Mouse (Mus musculus) urinary bladder, adult 18-20 months (tissue): ENCODE data around the gene Megf6.

Experiments used
- DNase-seq, 2 experiments: peaks; one replicate each; pipeline ENCODE4 v3.0.0; 2022; ENCODE audit warnings: low spot score in 2 of 2, mixed read lengths in 2 of 2

Gene Megf6

GRCm38 (mm10) chr4:154211459-154211858 is 40.9 kb downstream of the Megf6 start:
- no peak for DNase-seq

DNA sequence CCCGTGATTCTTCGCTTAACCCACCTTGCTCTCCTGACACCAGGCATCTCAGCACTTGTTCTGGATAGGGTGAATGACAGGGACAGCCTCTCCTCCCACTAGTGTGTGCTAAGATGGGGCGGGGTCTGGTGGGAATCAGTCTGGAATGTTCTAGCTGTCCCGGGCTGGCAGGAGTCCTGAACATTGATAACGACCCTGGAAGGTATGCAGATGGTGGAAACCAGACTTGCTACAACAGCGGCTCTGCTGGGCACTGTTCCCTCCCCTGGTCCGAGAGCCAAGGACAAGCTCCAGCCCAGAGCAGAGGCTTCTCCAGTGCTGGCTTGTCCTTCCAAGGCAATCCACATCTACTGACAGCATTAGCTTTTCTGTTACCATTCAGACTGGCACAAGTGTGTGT is 43.1 kb downstream of the Megf6 start:
- DNase-seq: no peak

DNA sequence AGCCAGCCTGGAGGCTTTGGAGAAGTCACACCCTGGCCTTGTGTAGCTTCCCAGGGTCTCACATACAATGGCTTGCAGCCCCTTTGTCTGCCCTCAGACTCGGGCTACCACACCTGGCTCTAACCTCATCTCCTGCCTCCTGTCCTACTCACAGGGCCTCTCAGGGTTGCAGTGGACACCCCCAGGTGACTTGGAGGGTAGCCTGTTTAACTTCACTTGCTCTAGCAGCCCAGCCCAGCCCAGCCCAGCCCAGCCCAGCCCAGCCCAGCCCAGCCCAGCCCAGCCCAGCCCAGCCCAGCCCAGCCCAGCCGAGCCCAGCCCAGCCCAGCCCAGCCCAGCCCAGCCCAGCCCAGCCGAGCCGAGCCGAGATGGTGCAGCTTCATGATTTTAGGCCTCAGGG is 43.5 kb downstream of the Megf6 start:
- no peak for DNase-seq

- no peak for DNase-seq
These were observed 47.3 kb downstream of the Megf6 start for GRCm38 (mm10) chr4:154217711-154218350.

- no peak for DNase-seq
These were observed 52.2 kb downstream of the Megf6 start for GRCm38 (mm10) chr4:154222773-154223172.

GRCm38 (mm10) chr4:154224267-154224969 is 53.9 kb downstream of the Megf6 start:
- DNase-seq: no peak

DNA sequence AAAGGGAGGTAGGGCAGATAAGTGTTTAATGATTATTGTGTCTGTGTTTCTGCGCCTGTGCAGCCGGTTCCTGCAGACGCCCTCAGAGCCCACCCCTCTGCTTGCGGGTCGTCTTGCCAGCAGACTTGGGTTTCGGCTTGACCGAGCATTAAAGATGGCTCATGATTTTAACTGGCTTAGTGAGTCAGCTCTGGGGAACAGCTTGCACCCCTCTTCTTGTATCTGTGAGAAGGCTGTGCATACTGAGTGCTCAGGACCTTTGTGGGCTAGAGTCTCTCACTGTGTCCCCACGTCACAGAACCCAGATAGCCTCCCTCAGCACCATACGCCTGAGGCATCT is 54.4 kb downstream of the Megf6 start:
- no peak for DNase-seq

- no peak for DNase-seq
These were observed 56.1 kb downstream of the Megf6 start for GRCm38 (mm10) chr4:154226678-154227077.

GRCm38 (mm10) chr4:154228336-154228735 is 57.8 kb downstream of the Megf6 start:
- no peak for DNase-seq

GRCm38 (mm10) chr4:154229569-154229968 is 59.0 kb downstream of the Megf6 start:
- no peak for DNase-seq

DNA sequence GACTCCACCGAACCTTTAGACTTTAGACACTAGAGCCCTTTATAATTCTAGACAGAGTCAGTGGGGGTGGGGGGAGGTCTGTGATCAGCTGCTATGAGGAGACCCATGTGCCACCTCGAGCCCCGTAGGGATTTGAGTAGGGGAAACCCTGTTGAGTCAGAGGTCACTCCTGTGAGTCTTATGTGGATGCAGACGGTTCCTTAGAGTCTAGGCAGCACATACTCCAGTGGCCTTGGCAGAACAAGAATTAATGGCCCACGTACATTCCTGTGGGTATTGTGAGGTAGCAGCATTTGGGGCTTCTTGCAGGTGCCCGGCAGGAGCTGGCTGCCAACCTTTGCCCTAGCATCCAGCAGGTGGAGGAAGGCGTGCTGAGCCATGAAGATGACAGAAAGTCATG is 60.9 kb downstream of the Megf6 start:
- DNase-seq: no peak

- DNase-seq: no peak
These were observed 61.8 kb downstream of the Megf6 start for GRCm38 (mm10) chr4:154232295-154232694.

DNA sequence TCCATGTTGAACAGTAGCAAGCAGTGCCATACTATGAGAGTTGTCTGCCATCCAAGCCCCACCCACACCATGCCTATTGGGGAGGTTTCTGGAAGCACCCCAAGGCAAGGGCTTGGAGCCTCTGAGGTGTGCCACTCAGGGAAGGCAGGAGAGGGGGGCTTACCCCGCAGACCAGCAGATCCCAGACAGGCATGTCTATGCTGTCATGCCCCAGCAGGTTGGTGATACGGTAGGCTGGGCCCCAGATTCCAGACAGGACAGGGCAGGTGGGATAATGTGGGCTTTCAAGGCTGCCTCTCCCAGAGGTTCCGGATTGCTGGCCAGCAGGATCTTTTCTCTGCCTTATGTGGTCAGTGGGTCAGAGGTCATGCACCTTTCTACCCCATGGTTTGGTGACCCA is 65.5 kb downstream of the Megf6 start:
- DNase-seq: no peak

GRCm38 (mm10) chr4:154236893-154237292 is 66.4 kb downstream of the Megf6 start:
- no peak for DNase-seq

GRCm38 (mm10) chr4:154237306-154237705 is 66.8 kb downstream of the Megf6 start:
- DNase-seq: no peak

- no peak for DNase-seq
These were observed 68.7 kb downstream of the Megf6 start for GRCm38 (mm10) chr4:154239199-154239598.

DNA sequence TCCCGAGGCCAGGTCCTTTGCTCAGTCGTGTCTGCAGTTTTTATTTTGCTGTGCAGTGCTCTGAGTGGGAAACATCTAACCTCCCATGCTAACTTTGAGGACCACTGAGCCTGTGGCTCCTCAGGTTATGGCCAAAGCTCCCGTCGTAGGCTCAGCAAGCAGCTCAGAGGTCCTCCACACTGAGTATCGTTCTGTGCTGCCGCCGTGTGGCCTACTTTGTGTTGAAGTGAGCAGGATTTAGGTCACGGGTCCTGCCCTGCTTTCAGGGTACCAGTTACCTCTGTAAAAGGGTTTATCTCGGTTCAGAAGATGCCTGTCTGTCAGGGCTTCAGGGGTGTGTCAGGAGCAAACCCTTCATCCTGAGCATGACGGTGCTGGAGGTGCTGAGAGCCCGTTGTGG is 70.1 kb downstream of the Megf6 start:
- DNase-seq: no peak

GRCm38 (mm10) chr4:154245342-154245741 is 74.8 kb downstream of the Megf6 start:
- no peak for DNase-seq

- peak; percentile 59 to 78 for DNase-seq
These were observed 75.8 kb downstream of the Megf6 start for GRCm38 (mm10) chr4:154246115-154247040.

GRCm38 (mm10) chr4:154247207-154248091 is 76.9 kb downstream of the Megf6 start:
- DNase-seq: no peak

DNA sequence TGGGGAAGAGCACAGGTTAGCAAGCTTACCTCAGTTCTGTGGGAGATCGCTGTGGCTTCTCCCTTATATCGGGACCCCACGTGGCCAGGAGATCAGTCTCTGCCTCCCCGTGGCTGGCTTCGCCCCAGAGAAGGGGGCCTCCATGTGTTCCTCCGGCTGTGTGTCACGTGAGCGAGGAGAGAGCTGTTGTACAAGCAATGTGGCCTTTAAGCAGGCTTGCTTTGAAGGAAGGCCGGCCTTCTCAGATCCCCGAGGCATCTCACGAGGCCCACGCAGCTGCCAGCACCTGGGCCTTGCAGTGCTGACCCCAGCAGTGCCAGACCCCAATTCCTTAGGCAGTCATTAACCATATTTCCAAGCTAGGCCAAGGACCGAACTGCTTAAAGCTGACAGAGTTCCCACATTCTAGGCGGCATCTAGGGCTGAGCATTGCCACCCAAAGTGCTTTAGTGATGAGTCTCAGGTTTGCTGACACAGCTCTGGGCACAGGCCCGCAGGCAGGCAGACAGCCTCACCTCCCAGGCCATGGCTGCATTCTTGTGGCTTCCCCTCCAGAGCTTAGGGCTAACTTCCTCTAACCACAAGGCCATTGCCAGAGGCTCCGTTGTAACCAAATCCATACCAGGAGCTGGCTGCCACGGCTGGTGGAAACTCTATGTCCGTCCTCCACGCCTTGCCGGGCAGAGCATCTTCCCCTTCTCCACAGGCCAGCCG is 77.7 kb downstream of the Megf6 start:
- no peak for DNase-seq
